Mouse (Mus musculus): ENCODE results near the gene Xab2.

Xab2 gene

GRCm38 (mm10) chr8:3603439-3603838 lies 17.7 kb downstream of the Xab2 start:
- Histone ChIP-seq H3K36me3 (ENCODE audit: insufficient read depth, low read length) (peaks cover 99% of the 10 kb centered on the region), H3K4me3 (replicated peaks; ENCODE audit: low read length) (no peak overlapping the region), H3K9me3 (ENCODE audit: low read length) (no peaks in the 10 kb centered on the region), H3K27me3 (ENCODE audit: insufficient read depth, low read length) (no peaks in the 10 kb centered on the region), H3K4me1 (replicated peaks; ENCODE audit: low read depth, low read length) (peaks cover 66% of the 10 kb centered on the region)
- TF ChIP-seq POU5F1 (IDR thresholded peaks at IDR 0.05; ENCODE audit: borderline replicate concordance, low read length) (no peak), CTCF (conservative IDR thresholded peaks at IDR 0.05; ENCODE audit: low read length) (no peak), NANOG (IDR thresholded peaks at IDR 0.05; ENCODE audit: borderline replicate concordance, low read length) (no peak)

DNA sequence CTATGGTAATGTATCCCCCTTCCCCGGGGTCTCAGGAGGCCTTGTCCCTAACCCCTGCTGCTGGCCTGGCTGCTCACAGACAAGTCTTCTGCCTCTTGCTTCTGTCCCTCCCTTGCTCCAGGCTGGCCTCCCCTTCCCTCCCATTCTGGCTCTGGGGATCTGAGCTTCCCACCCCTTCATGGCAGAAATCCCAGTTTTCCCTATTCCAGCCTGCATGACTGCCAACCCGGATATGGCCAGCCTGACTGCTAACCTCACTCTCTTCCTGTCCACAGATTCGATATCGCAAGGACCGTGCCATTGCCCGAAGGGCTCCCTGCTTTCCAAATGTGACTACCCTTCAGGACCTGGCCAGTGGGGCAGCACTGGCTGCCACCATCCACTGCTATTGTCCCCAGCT lies 20.7 kb downstream of the Xab2 start:
- Histone ChIP-seq H3K9me3 (ENCODE audit: low read length) (no peaks in the 10 kb centered on the region), H3K4me3 (replicated peaks; ENCODE audit: low read length) (peak overlapping the region; percentile 76; the same call in 1 of the 2 replicates), H3K36me3 (ENCODE audit: insufficient read depth, low read length) (peaks cover 76% of the 10 kb centered on the region), H3K4me1 (replicated peaks; ENCODE audit: low read depth, low read length) (peaks cover 67% of the 10 kb centered on the region), H3K27me3 (ENCODE audit: insufficient read depth, low read length) (no peaks in the 10 kb centered on the region)
- TF ChIP-seq CTCF (conservative IDR thresholded peaks at IDR 0.05; ENCODE audit: low read length), result no peak
- no peak for TF ChIP-seq NANOG (IDR thresholded peaks at IDR 0.05; ENCODE audit: borderline replicate concordance, low read length)
- no peak for TF ChIP-seq POU5F1 (IDR thresholded peaks at IDR 0.05; ENCODE audit: borderline replicate concordance, low read length)

- peaks cover 68% of the 10 kb centered on the region for H3K4me1 ChIP-seq (replicated peaks; ENCODE audit: low read depth, low read length)
- H3K27me3 ChIP-seq (ENCODE audit: insufficient read depth, low read length), result no peaks in the 10 kb centered on the region
- peak overlapping the region; percentile 76 for H3K4me3 ChIP-seq (replicated peaks; ENCODE audit: low read length)
- peaks cover 64% of the 10 kb centered on the region for H3K36me3 ChIP-seq (ENCODE audit: insufficient read depth, low read length)
- no peaks in the 10 kb centered on the region for H3K9me3 ChIP-seq (ENCODE audit: low read length)
- no peak for TF ChIP-seq NANOG (IDR thresholded peaks at IDR 0.05; ENCODE audit: borderline replicate concordance, low read length)
- no peak for TF ChIP-seq CTCF (conservative IDR thresholded peaks at IDR 0.05; ENCODE audit: low read length)
- TF ChIP-seq POU5F1 (IDR thresholded peaks at IDR 0.05; ENCODE audit: borderline replicate concordance, low read length), result no peak
Measured at GRCm38 (mm10) chr8:3599219-3599618, 21.9 kb downstream of the Xab2 start.

GRCm38 (mm10) chr8:3598054-3598453 lies 23.1 kb downstream of the Xab2 start:
- Histone ChIP-seq H3K36me3 (ENCODE audit: insufficient read depth, low read length) (peaks cover 52% of the 10 kb centered on the region), H3K4me1 (replicated peaks; ENCODE audit: low read depth, low read length) (peaks cover 67% of the 10 kb centered on the region), H3K27me3 (ENCODE audit: insufficient read depth, low read length) (no peaks in the 10 kb centered on the region), H3K4me3 (replicated peaks; ENCODE audit: low read length) (peak overlapping the region; percentile 76), H3K9me3 (ENCODE audit: low read length) (no peaks in the 10 kb centered on the region)
- no peak for TF ChIP-seq POU5F1 (IDR thresholded peaks at IDR 0.05; ENCODE audit: borderline replicate concordance, low read length)
- TF ChIP-seq CTCF (conservative IDR thresholded peaks at IDR 0.05; ENCODE audit: low read length), result no peak
- no peak for TF ChIP-seq NANOG (IDR thresholded peaks at IDR 0.05; ENCODE audit: borderline replicate concordance, low read length)

DNA sequence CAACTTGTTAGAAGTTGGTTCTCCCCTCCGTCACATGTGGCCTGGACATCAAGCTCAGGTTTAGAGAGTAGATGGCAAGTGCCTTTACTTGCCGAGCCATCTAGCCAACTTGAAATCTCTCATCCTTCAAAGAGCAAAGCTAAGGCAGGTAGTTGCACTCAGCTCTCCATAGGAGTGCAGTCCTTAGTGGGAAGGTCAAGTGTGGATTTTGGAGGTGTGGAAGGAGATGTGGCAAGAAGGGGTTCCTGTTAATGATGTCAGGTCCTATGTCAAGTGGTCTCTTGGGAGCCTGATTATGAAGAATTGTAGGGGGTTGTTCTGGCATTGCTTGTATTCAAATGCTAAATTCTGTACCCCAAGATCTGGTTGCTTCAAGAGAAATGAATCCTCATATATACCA lies 26.6 kb downstream of the Xab2 start:
- no peaks in the 10 kb centered on the region for H3K9me3 ChIP-seq (ENCODE audit: low read length)

DNA sequence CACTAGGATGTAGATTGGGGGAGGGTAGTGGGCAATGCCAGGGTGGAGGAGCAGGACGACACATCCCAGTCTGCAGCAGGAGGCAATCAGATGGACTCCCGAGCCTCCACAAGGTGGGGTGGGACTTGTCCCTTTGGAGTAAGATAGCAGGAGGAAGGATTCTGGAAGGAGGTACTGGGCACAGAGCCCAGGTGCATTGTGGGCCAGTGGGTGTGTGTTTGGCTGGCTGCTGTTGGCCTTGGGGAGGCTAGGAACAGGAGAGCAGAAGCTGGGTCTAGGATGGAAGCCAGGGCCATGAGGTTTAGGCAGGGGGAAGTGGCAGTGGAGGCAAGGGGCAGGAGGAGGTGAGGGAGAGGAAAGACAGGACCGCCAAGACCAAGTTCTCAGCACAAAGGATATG lies 27.6 kb downstream of the Xab2 start:
- Histone ChIP-seq H3K4me3 (replicated peaks; ENCODE audit: low read length) (no peak overlapping the region), H3K4me1 (replicated peaks; ENCODE audit: low read depth, low read length) (peaks cover 59% of the 10 kb centered on the region), H3K36me3 (ENCODE audit: insufficient read depth, low read length) (peaks cover 8% of the 10 kb centered on the region), H3K9me3 (ENCODE audit: low read length) (no peaks in the 10 kb centered on the region), H3K27me3 (ENCODE audit: insufficient read depth, low read length) (no peaks in the 10 kb centered on the region)
- TF ChIP-seq POU5F1 (IDR thresholded peaks at IDR 0.05; ENCODE audit: borderline replicate concordance, low read length), result no peak
- TF ChIP-seq NANOG (IDR thresholded peaks at IDR 0.05; ENCODE audit: borderline replicate concordance, low read length), result no peak
- TF ChIP-seq CTCF (conservative IDR thresholded peaks at IDR 0.05; ENCODE audit: low read length), result no peak

More for the DNA sequence above, 26.6 kb downstream of the Xab2 start:
- H3K27me3 ChIP-seq (ENCODE audit: insufficient read depth, low read length), result no peaks in the 10 kb centered on the region
- H3K36me3 ChIP-seq (ENCODE audit: insufficient read depth, low read length), result peaks cover 18% of the 10 kb centered on the region
- no peak overlapping the region for H3K4me3 ChIP-seq (replicated peaks; ENCODE audit: low read length)
- H3K4me1 ChIP-seq (replicated peaks; ENCODE audit: low read depth, low read length), result peaks cover 66% of the 10 kb centered on the region
- TF ChIP-seq POU5F1 (IDR thresholded peaks at IDR 0.05; ENCODE audit: borderline replicate concordance, low read length) (no peak), CTCF (conservative IDR thresholded peaks at IDR 0.05; ENCODE audit: low read length) (no peak), NANOG (IDR thresholded peaks at IDR 0.05; ENCODE audit: borderline replicate concordance, low read length) (no peak)

- H3K4me3 ChIP-seq (replicated peaks; ENCODE audit: low read length), result peak overlapping the region; percentile 92
- no peaks in the 10 kb centered on the region for H3K27me3 ChIP-seq (ENCODE audit: insufficient read depth, low read length)
- H3K4me1 ChIP-seq (replicated peaks; ENCODE audit: low read depth, low read length), result peaks cover 25% of the 10 kb centered on the region
- H3K36me3 ChIP-seq (ENCODE audit: insufficient read depth, low read length), result no peaks in the 10 kb centered on the region
- TF ChIP-seq POU5F1 (IDR thresholded peaks at IDR 0.05; ENCODE audit: borderline replicate concordance, low read length) (no peak), CTCF (conservative IDR thresholded peaks at IDR 0.05; ENCODE audit: low read length) (no peak), NANOG (IDR thresholded peaks at IDR 0.05; ENCODE audit: borderline replicate concordance, low read length) (no peak)
- H3K9me3 ChIP-seq (ENCODE audit: low read length), result no peaks in the 10 kb centered on the region
Measured at GRCm38 (mm10) chr8:3588258-3588633, 32.9 kb downstream of the Xab2 start.

GRCm38 (mm10) chr8:3587391-3588257 lies 33.5 kb downstream of the Xab2 start:
- H3K9me3 ChIP-seq (ENCODE audit: low read length), result no peaks in the 10 kb centered on the region
- H3K4me1 ChIP-seq (replicated peaks; ENCODE audit: low read depth, low read length), result peaks cover 19% of the 10 kb centered on the region
- H3K27me3 ChIP-seq (ENCODE audit: insufficient read depth, low read length), result no peaks in the 10 kb centered on the region
- no peaks in the 10 kb centered on the region for H3K36me3 ChIP-seq (ENCODE audit: insufficient read depth, low read length)
- peak overlapping the region; percentile 92 for H3K4me3 ChIP-seq (replicated peaks; ENCODE audit: low read length)
- TF ChIP-seq CTCF (conservative IDR thresholded peaks at IDR 0.05; ENCODE audit: low read length) (no peak), POU5F1 (IDR thresholded peaks at IDR 0.05; ENCODE audit: borderline replicate concordance, low read length) (no peak)

Measured in E14TG2a.4 (cell line).